ENCODE assay signal across 10 mouse cellular contexts in the genomic region with DNA sequence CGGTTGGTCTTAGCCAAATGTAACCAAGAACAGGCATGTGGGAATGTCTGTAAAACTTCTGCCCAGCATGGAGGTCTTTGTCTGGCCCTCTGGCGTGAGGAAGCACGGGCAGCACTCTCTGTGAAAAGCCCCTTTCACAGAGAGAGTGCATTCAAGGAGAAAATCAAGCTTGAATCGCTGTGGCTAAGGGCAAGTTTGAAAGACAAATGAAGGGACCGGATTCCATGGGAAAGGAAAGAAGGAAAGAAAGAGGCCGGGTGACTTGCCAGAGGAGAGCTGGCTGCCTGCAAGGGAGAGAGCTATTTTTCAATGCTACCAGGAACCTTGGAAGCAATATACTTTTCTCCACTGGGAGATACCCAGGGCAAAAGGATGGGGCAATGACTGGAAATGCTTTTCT.
DNase-seq lines count a peak whose midpoint lies in the region; ATAC-seq and TF ChIP-seq lines count a peak whose summit lies in the region.
"Had no signal": no experiment of that assay in that cellular context is flagged by ENCODE, and none has a peak within 500 bp of the region (broad histone marks: within the 10 kb centered on the region; RNA-seq: fewer than 3 reads in every experiment).

No protein-coding gene starts in this region.

- peak; percentile 19 to 51 for DNase-seq in cerebellum, postnatal 10 days
- peak; percentile 68 for DNase-seq in forebrain, embryonic 11.5 days (ENCODE audit: low spot score)
- DNase-seq in layer of hippocampus, adult 2 months (ENCODE audit: low spot score in 2 of 2) = peak; percentile 16 to 38
- DNase-seq in midbrain, postnatal 0 days (ENCODE audit: low spot score) = peak; percentile 83
- no peak for DNase-seq in testis, postnatal 10 days (ENCODE audit: low spot score)
- no peak for DNase-seq in kidney, postnatal 36 days
- DNase-seq in heart, adult 9 months (ENCODE audit: low spot score in 2 of 2) = no peak

- no peak for ATAC-seq in cerebellum, adult (ENCODE audit: insufficient number of reproducible peaks, low FRiP score, low TSS enrichment)
- peak; percentile 95 for ATAC-seq in forebrain, embryonic 11.5 days (replicated peaks; ENCODE audit: low FRiP score)
- peak; percentile 83 for ATAC-seq in midbrain, postnatal 0 days (ENCODE audit: low FRiP score)

- no peak overlapping the region for H3K9ac ChIP-seq in forebrain, embryonic 11.5 days (ENCODE audit: low read length)
- H3K9ac ChIP-seq in midbrain, postnatal 0 days (replicated peaks; ENCODE audit: low read length, poor library complexity, severe bottlenecking) = no peak overlapping the region
- H3K9ac ChIP-seq: heart, embryonic 12.5 days had no signal

- 5% methylated on average over 6 of the region's 6 CpGs for WGBS in forebrain, embryonic 11.5 days
- 9% methylated on average over 6 of the region's 6 CpGs for WGBS in midbrain, postnatal 0 days

- H3K36me3 ChIP-seq in forebrain, embryonic 11.5 days (ENCODE audit: control insufficient read depth, insufficient read depth, low read length) = no peaks in the 10 kb centered on the region
- no peaks in the 10 kb centered on the region for H3K36me3 ChIP-seq in midbrain, postnatal 0 days (ENCODE audit: insufficient read depth, low read length)
- H3K36me3 ChIP-seq: heart, embryonic 12.5 days had no signal

- TF ChIP-seq CTCF in layer of hippocampus, adult 2 months (conservative IDR thresholded peaks at IDR 0.05) = 0 out of 2 replicates have a peak, but pooled peaks have one; percentile 29
- TF ChIP-seq CTCF in midbrain, postnatal 0 days (IDR thresholded peaks at IDR 0.05) = no peak

- H3K4me3 ChIP-seq in forebrain, embryonic 11.5 days (ENCODE audit: low read depth, low read length) = no peak overlapping the region
- no peak overlapping the region for H3K4me3 ChIP-seq in layer of hippocampus, adult 2 months
- H3K4me3 ChIP-seq in midbrain, postnatal 0 days (ENCODE audit: low read depth, low read length) = no peak overlapping the region
- H3K4me3 ChIP-seq: heart, embryonic 12.5 days; megakaryocyte, embryonic 14.5 days had no signal

- no peaks in the 10 kb centered on the region for H3K9me3 ChIP-seq in forebrain, embryonic 11.5 days (ENCODE audit: control insufficient read depth, low read length)
- H3K9me3 ChIP-seq in midbrain, postnatal 0 days (ENCODE audit: low read length) = no peaks in the 10 kb centered on the region
- H3K9me3 ChIP-seq: heart, embryonic 12.5 days had no signal

- no peaks in the 10 kb centered on the region for H3K27me3 ChIP-seq in forebrain, embryonic 11.5 days (ENCODE audit: control insufficient read depth, insufficient read depth, low read length)
- H3K27me3 ChIP-seq in midbrain, postnatal 0 days (ENCODE audit: insufficient read depth, low read length) = no peaks in the 10 kb centered on the region
- H3K27me3 ChIP-seq: heart, embryonic 12.5 days; megakaryocyte, embryonic 14.5 days had no signal

- 0 out of 2 replicates have a peak overlapping the region, but pooled peaks have one; percentile 5 for H3K4me2 ChIP-seq in forebrain, embryonic 11.5 days (ENCODE audit: low read depth, low read length, severe bottlenecking)
- no peak overlapping the region for H3K4me2 ChIP-seq in midbrain, postnatal 0 days (ENCODE audit: low read depth, low read length, poor library complexity, severe bottlenecking)
- H3K4me2 ChIP-seq: heart, embryonic 12.5 days had no signal

- peaks cover 7% of the 10 kb centered on the region; the same call in 1 of the 2 replicates for H3K4me1 ChIP-seq in forebrain, embryonic 11.5 days (replicated peaks; ENCODE audit: control insufficient read depth, insufficient read depth, low read length)
- H3K4me1 ChIP-seq in midbrain, postnatal 0 days (ENCODE audit: insufficient read depth, low read length) = no peaks in the 10 kb centered on the region
- H3K4me1 ChIP-seq: heart, embryonic 12.5 days had no signal

- H3K27ac ChIP-seq in forebrain, embryonic 11.5 days (ENCODE audit: low read depth, low read length) = peak overlapping the region; percentile 84
- H3K27ac ChIP-seq in layer of hippocampus, adult 2 months = peak overlapping the region; percentile 59; the same call in 1 of the 2 replicates
- H3K27ac ChIP-seq in midbrain, postnatal 0 days (ENCODE audit: low read depth, low read length) = no peak overlapping the region

Comparison
In these comparisons a context has a peak if more than half of its experiments do, and no peak if none do; other contexts are left out.
1. DNase-seq: peak in cerebellum, postnatal 10 days (2 of 2), forebrain, embryonic 11.5 days (single experiment), layer of hippocampus, adult 2 months (2 of 2) and midbrain, postnatal 0 days (single experiment); none in testis, postnatal 10 days (single experiment), kidney, postnatal 36 days (0 of 2) and heart, adult 9 months (0 of 2).